Mouse (Mus musculus): ENCODE data around the gene Stx6.

DNA sequence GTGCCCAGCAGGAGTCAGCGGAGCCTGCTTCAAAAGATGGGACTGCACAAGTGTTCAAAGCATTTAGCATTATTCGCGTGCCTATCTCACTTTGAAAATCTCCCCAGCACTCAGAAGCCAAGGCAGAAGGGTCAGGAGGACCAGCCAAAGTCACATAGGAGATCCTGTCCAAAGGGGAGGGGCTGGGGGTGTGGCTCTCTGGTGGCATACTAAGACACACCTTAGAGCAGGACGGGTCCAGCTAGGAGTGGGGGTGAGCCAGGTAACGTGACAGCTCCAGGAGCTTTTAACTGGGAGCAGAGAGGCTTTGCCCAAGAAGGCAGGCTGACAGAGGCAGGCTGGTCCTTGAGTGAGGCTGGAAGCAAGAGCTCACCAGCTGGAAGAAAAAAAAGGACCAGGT, 60.4 kb downstream of the Stx6 start:
- no peak for TF ChIP-seq CTCF (IDR thresholded peaks at IDR 0.05; ENCODE audit: low read depth, low read length)
- no peak for TF ChIP-seq POLR2A (IDR thresholded peaks at IDR 0.05; ENCODE audit: borderline replicate concordance, low read depth, low read length)

All from bone marrow macrophage, adult 2 months (primary cell).